Mouse (Mus musculus): ENCODE data around the gene Arhgap18.
"Not testable (repeated sequence)": the region's sequence is repeated elsewhere in the genome, so short reads cannot be mapped to it uniquely, and the experiment has no call there.

Arhgap18 gene

DNA sequence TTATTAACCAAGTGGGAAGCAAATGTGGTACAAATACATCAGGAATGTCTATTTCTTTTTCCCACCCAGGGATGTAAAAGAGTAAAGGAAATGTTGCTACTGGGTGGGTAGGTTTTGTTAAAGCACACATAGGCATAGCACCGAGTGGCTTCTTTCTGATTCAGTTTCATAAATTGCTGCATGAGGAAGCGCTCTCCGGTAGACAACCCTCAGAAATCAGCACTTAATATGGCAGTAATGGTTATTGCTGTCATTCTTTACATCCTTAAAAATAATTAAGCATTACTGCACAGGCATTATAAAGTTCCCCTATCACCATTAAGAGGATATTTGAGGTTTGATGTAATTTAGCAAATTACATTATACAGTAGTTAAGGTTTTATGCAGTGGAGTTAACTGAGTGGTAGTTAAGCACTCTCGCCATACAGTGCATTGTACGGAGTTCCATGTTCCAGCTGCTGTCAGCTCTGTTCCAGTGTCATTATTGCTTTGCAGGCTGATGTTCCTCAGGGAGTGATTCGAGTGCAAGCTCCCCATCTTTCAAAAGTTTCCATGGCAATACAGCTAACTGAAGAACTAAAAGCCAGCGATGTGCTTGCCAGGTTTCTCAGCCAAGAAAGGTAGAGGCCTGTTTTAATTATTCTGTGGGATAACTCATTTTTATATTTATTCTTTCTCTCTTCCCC is 159.0 kb downstream of the Arhgap18 start:
- no peak for DNase-seq

DNA sequence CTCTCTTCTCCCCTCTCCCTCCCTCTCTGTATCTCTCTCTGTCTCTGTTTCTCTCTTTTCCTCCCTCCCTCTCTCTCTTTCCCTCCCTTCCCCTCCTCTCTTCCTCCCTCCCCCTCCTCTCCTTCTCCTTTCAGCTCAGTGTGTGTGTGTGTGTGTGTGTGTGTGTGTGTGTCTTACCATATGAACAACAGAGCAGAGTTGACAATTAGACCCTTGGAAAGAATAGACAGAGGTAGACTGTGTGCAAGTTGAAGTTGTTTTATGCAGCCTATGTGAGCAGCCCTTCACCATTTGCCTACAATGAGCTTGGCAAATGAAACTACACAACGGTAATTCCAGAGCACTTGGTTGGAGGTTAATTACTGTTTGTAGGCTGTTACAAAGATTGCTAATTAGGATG is 159.6 kb downstream of the Arhgap18 start:
- DNase-seq: no peak

GRCm38 (mm10) chr10:26919307-26919977 is 166.2 kb downstream of the Arhgap18 start:
- DNase-seq: peak in 1 of 2 experiments; percentile 23

DNA sequence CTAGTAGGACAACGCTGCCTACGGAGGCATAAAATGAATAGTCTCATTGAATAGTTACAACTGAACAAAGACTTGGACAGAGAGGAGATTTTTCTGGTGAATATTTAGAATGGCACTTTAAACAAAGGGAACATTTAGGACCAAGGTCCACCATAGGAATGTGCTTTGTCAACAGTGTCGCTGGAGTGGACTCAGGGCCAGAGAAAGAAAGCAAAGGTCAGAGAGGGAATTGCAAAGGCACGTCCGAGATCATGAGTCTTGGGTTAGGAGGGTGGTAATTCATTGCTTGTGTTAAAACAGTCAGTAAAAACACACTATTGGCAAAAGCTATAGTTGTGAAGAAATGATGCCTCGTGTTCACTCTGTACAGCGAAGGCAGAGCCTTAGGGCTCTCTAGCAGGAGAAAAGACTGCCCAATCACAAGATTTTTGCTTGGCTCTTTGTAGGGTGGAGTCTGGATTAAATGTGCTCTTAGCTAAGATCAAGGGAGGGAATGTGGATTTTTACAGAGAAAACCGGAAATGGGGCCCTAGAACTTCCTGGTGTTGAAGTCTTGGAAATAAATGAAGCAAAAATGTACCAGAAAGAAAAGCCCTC is 167.3 kb downstream of the Arhgap18 start:
- DNase-seq: no peak

DNA sequence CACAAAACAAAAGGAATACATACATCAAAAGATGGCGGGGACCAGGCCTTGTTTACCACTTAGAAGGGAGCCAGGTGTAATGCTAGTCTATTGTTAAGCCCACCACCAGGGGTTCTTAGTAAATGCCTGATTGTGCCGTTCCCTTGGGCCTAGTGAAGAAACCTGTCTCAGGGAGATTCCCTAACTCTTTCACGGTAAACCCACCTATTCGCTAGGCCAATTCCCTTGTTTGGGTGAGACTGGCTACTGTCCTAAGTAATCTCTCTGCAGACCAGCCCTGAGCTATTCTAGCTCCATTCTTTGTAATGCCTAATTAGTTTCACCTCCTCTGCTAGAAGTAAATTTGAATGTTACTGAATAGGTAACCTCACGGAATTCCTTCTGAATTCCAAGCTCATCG is 182.8 kb downstream of the Arhgap18 start:
- DNase-seq: not testable (repeated sequence)

DNA sequence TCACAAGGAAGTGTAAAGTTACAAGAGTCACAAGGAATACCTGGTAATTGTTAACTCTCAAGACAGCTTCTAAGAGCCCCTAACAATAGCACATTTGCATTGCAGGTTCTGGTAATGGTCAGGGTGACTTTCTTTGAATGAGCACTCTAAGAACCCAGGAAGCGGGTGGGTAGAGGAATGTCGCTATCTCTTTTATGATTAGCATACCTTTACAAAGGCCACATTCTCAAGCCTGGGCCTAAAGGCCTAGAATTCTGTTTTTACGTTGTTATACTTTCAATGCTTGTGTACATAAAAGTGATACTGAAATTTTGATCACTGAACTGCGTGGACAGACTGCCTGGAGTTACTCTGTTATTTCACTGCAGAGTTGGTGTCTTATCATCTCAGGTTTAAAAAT is 185.2 kb downstream of the Arhgap18 start:
- not testable (repeated sequence) for DNase-seq

DNA sequence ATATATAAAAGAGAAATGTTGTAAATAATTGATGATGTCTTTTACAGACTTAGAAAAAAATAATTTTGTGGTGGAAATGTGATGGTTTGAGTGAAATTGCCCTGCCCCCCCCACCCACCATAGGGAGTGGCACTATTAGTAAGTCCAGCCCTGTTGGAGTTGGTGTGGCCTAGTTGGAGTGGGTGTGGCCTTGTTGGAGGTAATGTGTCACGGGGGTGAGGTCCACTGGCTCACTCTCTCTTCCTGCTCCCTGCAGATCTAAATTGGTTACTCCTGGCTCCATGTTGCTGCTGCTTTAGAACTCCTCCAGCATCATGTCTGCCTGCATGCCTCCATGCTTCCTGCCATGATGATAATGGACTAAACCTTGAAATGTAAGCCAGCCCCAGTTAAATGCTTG is 186.3 kb downstream of the Arhgap18 start:
- no peak for DNase-seq

DNA sequence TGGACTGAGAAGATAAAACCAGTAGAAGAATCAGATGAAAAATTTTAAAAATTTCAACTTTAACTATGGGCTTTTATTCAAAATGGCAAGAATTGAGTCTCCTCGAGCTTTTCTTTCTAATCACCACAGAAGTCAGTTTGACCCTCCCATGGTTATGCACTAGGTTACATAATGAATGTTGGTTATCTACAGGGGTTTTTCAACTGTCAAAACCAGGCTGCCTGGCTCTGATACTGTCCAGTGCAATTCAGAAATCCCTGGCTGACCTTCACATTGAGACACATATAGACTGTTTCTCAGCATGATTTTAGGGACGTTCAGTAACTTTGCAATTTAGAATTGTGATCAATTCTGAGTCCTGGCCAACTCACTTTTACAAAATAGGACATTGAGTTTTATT is 195.1 kb downstream of the Arhgap18 start:
- no peak for DNase-seq

DNA sequence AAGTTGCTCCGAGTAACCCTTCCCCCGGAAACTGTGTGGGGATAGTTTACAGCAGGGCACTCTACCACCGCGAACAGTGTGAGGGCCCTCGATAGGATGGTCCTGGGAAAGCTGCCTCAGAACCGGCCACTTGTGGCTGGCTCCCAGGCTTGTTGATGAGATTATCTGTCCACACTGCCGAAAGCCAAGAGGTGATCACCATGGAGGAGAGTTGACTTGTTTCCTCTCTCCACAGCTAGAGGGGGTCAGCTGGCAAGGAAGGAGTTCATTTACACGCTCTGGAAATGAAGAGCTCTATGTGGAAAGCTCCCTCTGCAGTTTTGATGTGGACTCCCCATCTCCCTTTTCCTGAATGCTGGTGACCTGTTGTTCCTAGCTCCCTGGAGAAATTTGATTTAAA is 196.4 kb downstream of the Arhgap18 start:
- peak in 1 of 2 experiments; percentile 18 for DNase-seq

GRCm38 (mm10) chr10:26950448-26950847 is 197.2 kb downstream of the Arhgap18 start:
- DNase-seq: no peak

GRCm38 (mm10) chr10:26958513-26958912 is 205.3 kb downstream of the Arhgap18 start:
- DNase-seq: no peak

Measured in lung, postnatal 4 days (tissue).